Mouse (Mus musculus) cerebellum, adult 9-11 months (tissue): ENCODE measurements at regions not wholly inside any gene's neighbourhood (a gene's known extent, or its start where the extent isn't known, plus 50 kb on each side); places are given as distances from the start of the nearest gene placed in this dataset.

ENCODE experiments used
- DNase-seq: peaks from one replicate; pipeline ENCODE4 v3.0.0; 2022

GRCm38 (mm10) chr10:111696987-111697386 is 190.9 kb downstream of the Phlda1 start:
- no peak for DNase-seq

GRCm38 (mm10) chr10:111699557-111700508 is 193.7 kb downstream of the Phlda1 start:
- DNase-seq = no peak

- DNase-seq = no peak
These were observed 194.5 kb downstream of the Phlda1 start for GRCm38 (mm10) chr10:111700570-111700969.

DNA sequence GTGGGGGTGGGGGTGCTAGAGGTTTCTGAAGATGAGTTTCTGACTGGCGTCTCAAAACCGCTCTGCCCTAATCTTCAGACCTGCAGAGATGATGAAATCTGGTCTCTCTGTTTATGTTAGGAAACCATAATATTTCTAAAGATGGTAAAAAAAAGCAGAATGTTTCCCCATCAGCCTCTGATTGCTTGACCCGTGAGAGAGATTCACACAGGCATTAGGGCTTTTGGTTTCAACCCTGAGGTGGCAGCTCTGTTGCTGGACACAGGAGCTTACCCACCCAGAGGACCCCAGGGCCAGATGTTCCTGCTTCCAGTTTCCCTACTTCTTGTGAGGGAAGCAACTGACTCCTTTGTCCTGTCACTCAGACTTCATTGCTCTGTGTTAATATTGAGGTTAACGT is 195.1 kb downstream of the Phlda1 start:
- no peak for DNase-seq

GRCm38 (mm10) chr10:111702435-111702834 is 196.3 kb downstream of the Phlda1 start:
- no peak for DNase-seq

GRCm38 (mm10) chr10:111703447-111703846 is 197.4 kb downstream of the Phlda1 start:
- DNase-seq = no peak

GRCm38 (mm10) chr10:111711519-111712113 is 205.5 kb downstream of the Phlda1 start:
- no peak for DNase-seq

DNA sequence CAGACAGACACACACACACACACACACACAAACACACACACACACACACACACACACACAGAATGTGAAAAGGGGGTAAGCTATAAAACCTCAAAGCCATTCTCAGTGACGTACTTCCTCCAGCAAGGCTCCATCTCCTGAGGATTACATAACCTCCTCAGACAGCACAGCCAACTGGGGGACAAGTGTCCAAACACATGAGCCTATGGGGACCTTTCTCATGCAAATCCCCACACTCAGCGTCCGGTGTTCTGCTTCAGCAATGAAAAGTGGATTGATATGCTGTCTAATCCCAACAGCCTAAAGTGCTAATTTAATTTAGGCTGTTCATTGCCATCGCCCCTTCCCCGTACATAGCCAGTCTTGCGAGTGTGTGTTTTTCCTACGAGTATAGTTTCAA is 206.9 kb downstream of the Phlda1 start:
- no peak for DNase-seq

DNA sequence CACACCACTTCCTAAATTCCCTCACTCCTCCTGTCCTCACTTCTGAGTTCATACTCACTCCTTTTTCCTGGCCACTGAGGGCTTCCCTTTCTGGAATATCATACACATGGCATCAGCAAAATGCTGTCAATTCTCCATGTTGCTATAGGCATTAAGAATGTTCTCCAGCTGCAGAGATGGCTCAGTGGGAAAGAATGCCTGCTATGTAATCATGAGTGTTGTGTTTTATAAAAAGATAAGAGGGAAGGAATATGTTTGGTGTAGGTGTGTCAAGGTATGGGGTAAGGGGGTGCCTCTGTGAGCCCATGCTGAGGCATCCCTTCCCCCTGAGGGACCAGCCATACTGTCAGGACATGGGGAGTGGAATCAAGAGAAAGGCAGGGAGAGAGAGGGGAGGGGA is 207.6 kb downstream of the Phlda1 start:
- DNase-seq = no peak

GRCm38 (mm10) chr10:111715172-111715571 is 209.1 kb downstream of the Phlda1 start:
- no peak for DNase-seq

GRCm38 (mm10) chr10:111719632-111720031 is 213.5 kb downstream of the Phlda1 start:
- DNase-seq = no peak

GRCm38 (mm10) chr10:111721068-111721467 is 215.0 kb downstream of the Phlda1 start:
- DNase-seq = no peak

DNA sequence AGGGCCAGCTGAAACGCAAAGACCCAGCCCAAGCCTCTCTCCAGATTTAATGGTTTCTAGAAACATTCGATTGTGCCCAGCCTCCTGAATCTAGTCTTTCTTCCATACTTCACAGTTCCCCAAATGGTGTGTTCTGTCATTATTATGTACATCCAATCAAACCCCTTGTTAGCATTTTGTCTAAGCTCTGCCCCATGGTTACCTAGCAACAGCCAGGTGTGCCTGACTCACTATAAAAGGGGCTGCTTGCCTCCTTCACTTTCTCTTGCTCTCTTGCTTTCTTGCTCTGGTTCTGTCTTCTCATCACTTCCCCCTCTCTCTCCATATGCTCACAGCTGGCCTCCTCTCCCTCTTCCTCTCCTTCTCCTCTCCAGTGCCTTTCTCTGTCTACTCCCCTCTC is 217.8 kb downstream of the Phlda1 start:
- DNase-seq = no peak

DNA sequence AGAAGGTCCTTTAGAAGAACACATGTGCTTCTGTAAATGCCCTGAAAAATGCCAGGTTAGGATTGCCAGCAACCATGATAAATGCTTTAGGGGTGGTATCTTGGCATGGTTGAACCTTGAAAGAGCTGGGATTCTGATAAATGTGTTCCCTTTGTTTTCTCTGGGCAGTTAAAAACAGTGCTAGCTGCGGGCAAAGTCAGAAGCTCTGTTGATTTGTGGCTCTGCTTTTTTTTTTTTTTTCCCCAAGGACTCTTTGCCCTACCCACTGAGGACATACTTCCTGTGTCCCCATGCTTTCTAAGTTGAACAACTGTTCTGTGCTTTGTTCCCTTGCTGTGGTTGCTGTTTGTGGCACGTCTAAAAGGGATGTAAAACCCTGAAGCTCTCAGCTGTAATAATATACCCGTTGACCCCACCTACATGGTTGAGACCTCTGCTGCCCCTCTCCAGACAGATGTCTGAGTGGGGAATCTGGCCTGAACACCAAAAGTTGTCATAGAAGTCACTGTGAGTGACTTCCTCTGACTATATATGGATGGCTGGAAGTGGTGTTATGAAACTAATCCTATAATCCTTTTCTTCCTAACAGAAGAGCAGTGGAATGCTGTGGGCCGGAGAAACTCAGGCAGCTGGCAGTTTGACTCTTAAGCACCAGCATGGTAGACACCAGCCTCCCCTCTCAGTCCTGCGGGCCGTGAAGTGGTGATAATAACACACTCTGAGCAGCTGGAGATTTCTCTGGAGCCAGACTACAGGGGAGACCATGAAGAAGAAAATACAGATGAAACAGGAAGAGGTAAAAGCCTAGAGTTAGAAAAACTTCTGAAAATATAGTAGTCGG is 218.7 kb downstream of the Phlda1 start:
- DNase-seq = no peak

GRCm38 (mm10) chr10:111736026-111736425 is 229.9 kb downstream of the Phlda1 start:
- DNase-seq = no peak

- no peak for DNase-seq
These were observed 232.9 kb upstream of the Krr1 start for GRCm38 (mm10) chr10:111739471-111740138.

DNA sequence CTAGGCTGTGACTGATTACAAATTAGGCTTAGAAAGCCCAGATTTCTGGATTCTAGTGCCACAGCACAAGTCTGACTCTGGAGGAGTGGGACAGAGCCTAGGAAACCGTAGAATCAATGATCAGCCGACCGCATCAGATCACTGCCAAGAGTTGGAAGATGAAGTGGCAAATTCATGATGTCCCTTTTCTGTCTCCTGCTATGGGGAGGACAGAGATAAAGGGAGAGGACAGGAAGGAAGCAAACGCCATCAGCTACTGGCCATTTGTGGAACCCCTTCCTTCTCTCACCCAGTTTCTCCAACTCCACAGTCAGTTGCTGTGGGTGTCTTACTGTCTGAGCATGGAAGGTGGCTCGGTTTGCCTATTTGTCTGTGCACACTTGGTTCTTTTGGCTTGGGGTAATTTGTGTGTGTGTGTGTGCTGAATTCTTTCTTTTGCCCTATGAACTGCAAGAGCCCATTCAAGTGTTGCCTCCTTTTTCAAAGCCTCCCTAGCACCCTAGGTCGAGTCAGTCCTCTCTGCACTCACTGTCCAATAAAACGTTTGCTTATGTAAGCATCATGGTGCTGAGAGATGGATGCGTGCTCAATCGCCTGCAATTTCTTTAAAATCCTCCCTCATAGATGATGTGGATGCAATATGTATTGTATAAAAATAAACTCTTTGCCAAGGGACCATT is 231.7 kb upstream of the Krr1 start:
- no peak for DNase-seq

GRCm38 (mm10) chr10:111741301-111741945 is 231.0 kb upstream of the Krr1 start:
- no peak for DNase-seq

- no peak for DNase-seq
These were observed 229.2 kb upstream of the Krr1 start for GRCm38 (mm10) chr10:111743291-111743690.

DNA sequence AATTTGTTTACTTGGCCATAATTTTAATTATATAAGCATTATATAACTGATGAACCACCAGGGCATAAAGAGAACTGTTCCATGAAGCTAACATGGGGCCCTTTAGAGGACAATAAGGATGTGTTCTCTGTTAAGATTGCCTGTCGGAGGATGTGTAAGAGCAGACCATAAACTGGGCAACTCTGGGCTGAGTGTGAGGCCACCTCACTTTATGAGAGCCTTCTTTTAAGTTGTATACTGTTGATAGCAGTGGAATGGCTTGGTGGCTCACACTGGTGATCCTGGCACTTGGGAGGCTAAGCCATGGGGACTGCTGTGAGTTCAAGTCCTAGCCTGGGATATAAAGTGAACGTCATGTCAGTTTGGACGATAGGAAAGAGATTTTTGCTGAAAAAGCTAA is 227.3 kb upstream of the Krr1 start:
- DNase-seq = no peak

GRCm38 (mm10) chr10:111746067-111746878 is 226.2 kb upstream of the Krr1 start:
- no peak for DNase-seq
